Mouse (Mus musculus): Measurements from ENCODE around the gene Krt86. TPM values are rescaled to one million over a fixed set of nuclear protein-coding genes. Genes with fewer than 3 reads are reported as not detected.

Gene Krt86
- polyA plus RNA-seq, 1 experiment from 2014 or later: 0.22 TPM

GRCm38 (mm10) chr15:101479666-101480060, 6.4 kb downstream of the Krt86 start:
- no peak for ATAC-seq (ENCODE audit: low read depth)
- H3K4me3 ChIP-seq (ENCODE audit: low read depth, low read length): peak overlapping the region; percentile 23

GRCm38 (mm10) chr15:101482056-101482455, 8.8 kb downstream of the Krt86 start:
- Histone ChIP-seq H3K27ac (replicated peaks; ENCODE audit: low read depth, low read length) (no peak overlapping the region), H3K4me1 (ENCODE audit: control insufficient read depth, insufficient read depth, low read length) (peaks cover 8% of the 10 kb centered on the region), H3K27me3 (replicated peaks; ENCODE audit: control insufficient read depth, insufficient read depth, low read length) (peaks cover 7% of the 10 kb centered on the region; the same call in 1 of the 2 replicates), H3K9me3 (ENCODE audit: control insufficient read depth, low read length) (no peaks in the 10 kb centered on the region), H3K4me2 (ENCODE audit: low read depth, low read length) (no peak overlapping the region), H3K9ac (ENCODE audit: low read depth, low read length) (no peak overlapping the region), H3K36me3 (ENCODE audit: control insufficient read depth, insufficient read depth, low read length) (no peaks in the 10 kb centered on the region), H3K4me3 (ENCODE audit: low read depth, low read length) (no peak overlapping the region)
- DNase-seq (ENCODE audit: low spot score) (no peak), ATAC-seq (ENCODE audit: low read depth) (no peak)
- WGBS: 39% methylated on average over 4 of the region's 4 CpGs

More at GRCm38 (mm10) chr15:101479666-101480060, 6.4 kb downstream of the Krt86 start:
- H3K27ac ChIP-seq (replicated peaks; ENCODE audit: low read depth, low read length): no peak overlapping the region
- H3K9ac ChIP-seq (ENCODE audit: low read depth, low read length): peak overlapping the region; percentile 38; the same call in 1 of the 2 replicates
- H3K4me2 ChIP-seq (ENCODE audit: low read depth, low read length): peak overlapping the region; percentile 59
- DNase-seq (ENCODE audit: low spot score): no peak
- H3K9me3 ChIP-seq (ENCODE audit: control insufficient read depth, low read length): no peaks in the 10 kb centered on the region
- H3K4me1 ChIP-seq (ENCODE audit: control insufficient read depth, insufficient read depth, low read length): peaks cover 8% of the 10 kb centered on the region
- no peaks in the 10 kb centered on the region for H3K36me3 ChIP-seq (ENCODE audit: control insufficient read depth, insufficient read depth, low read length)
- 37% methylated on average over 11 of the region's 11 CpGs for WGBS
- H3K27me3 ChIP-seq (replicated peaks; ENCODE audit: control insufficient read depth, insufficient read depth, low read length): peaks cover 7% of the 10 kb centered on the region; the same call in 1 of the 2 replicates

- no peak for ATAC-seq (ENCODE audit: low read depth)
- Histone ChIP-seq H3K4me3 (ENCODE audit: low read depth, low read length) (no peak overlapping the region), H3K4me1 (ENCODE audit: control insufficient read depth, insufficient read depth, low read length) (peaks cover 8% of the 10 kb centered on the region), H3K9me3 (ENCODE audit: control insufficient read depth, low read length) (no peaks in the 10 kb centered on the region), H3K4me2 (ENCODE audit: low read depth, low read length) (no peak overlapping the region), H3K27ac (replicated peaks; ENCODE audit: low read depth, low read length) (no peak overlapping the region), H3K36me3 (ENCODE audit: control insufficient read depth, insufficient read depth, low read length) (no peaks in the 10 kb centered on the region), H3K27me3 (replicated peaks; ENCODE audit: control insufficient read depth, insufficient read depth, low read length) (peaks cover 6% of the 10 kb centered on the region; the same call in 1 of the 2 replicates), H3K9ac (ENCODE audit: low read depth, low read length) (no peak overlapping the region)
- WGBS: 33% methylated on average over 1 of the region's 1 CpGs
- DNase-seq (ENCODE audit: low spot score): no peak
Observed at GRCm38 (mm10) chr15:101483646-101484045, 10.4 kb downstream of the Krt86 start.

DNA sequence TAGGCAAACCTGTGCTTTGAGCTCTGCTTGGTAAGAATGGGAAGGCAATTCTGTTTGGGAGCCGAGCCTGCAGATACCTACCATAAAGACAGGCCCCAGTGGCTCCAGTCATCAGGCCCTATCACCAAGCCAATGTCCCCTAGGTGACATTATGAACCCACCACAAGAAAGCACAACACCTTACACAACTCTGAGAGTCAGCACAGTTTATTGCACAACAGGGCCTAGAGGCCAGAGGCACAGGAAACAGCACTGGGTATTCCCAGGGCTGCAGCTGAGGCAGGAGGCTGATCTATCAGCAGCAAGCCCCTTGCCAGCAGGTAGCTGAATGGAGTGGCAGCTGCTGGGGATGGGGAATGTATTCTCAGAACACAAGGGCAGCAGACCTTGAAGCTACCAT, 11.7 kb downstream of the Krt86 start:
- no peaks in the 10 kb centered on the region for H3K9me3 ChIP-seq (ENCODE audit: control insufficient read depth, low read length)
- no peaks in the 10 kb centered on the region for H3K36me3 ChIP-seq (ENCODE audit: control insufficient read depth, insufficient read depth, low read length)
- H3K27me3 ChIP-seq (replicated peaks; ENCODE audit: control insufficient read depth, insufficient read depth, low read length): no peaks in the 10 kb centered on the region
- H3K27ac ChIP-seq (replicated peaks; ENCODE audit: low read depth, low read length): no peak overlapping the region
- no peaks in the 10 kb centered on the region for H3K4me1 ChIP-seq (ENCODE audit: control insufficient read depth, insufficient read depth, low read length)
- no peak overlapping the region for H3K4me3 ChIP-seq (ENCODE audit: low read depth, low read length)
- ATAC-seq (ENCODE audit: low read depth): no peak
- no peak overlapping the region for H3K4me2 ChIP-seq (ENCODE audit: low read depth, low read length)
- 89% methylated on average over 1 of the region's 1 CpGs for WGBS
- H3K9ac ChIP-seq (ENCODE audit: low read depth, low read length): no peak overlapping the region
- no peak for DNase-seq (ENCODE audit: low spot score)

GRCm38 (mm10) chr15:101485911-101486635, 12.8 kb downstream of the Krt86 start:
- WGBS: 66% methylated on average over 11 of the region's 11 CpGs
- no peak overlapping the region for H3K27ac ChIP-seq (replicated peaks; ENCODE audit: low read depth, low read length)
- no peak for ATAC-seq (ENCODE audit: low read depth)

DNA sequence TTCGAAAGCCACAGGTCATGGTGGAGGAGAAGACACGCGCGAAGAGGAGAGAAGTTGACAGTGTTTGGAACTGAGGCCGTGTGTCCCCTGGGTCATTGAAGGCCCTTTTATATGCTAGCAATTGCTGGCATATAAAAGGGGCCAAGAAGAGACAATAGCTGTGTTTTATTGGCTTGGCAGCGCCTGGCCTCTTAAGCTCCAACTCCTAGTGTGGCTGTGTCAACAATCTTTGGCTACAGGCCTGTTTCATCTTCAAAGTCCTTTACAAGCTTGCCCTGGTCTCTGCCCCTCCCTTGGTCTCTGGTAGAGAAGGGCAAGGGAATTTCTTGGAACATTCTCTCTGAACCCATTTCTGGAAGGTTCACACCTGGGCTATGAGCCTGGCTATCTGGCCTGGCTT, 18.2 kb downstream of the Krt86 start, which contains the start of gene Krt83:
Krt83 (minus strand) TSS at position 82 of the 400 bp plus-strand sequence.
- DNase-seq (ENCODE audit: low spot score) (no peak), ATAC-seq (ENCODE audit: low read depth) (no peak)
- Histone ChIP-seq H3K9me3 (ENCODE audit: control insufficient read depth, low read length) (no peaks in the 10 kb centered on the region), H3K4me1 (ENCODE audit: control insufficient read depth, insufficient read depth, low read length) (no peaks in the 10 kb centered on the region), H3K36me3 (ENCODE audit: control insufficient read depth, insufficient read depth, low read length) (no peaks in the 10 kb centered on the region), H3K27ac (replicated peaks; ENCODE audit: low read depth, low read length) (no peak within 1 kb of the TSS), H3K4me2 (ENCODE audit: low read depth, low read length) (no peak within 1 kb of the TSS), H3K9ac (ENCODE audit: low read depth, low read length) (no peak within 1 kb of the TSS), H3K4me3 (ENCODE audit: low read depth, low read length) (no peak within 1 kb of the TSS), H3K27me3 (replicated peaks; ENCODE audit: control insufficient read depth, insufficient read depth, low read length) (no peaks in the 10 kb centered on the region)
- WGBS: 90% methylated on average over 6 of the region's 6 CpGs

More at GRCm38 (mm10) chr15:101485911-101486635, 12.8 kb downstream of the Krt86 start:
- H3K4me2 ChIP-seq (ENCODE audit: low read depth, low read length): no peak overlapping the region
- H3K4me1 ChIP-seq (ENCODE audit: control insufficient read depth, insufficient read depth, low read length): no peaks in the 10 kb centered on the region
- H3K36me3 ChIP-seq (ENCODE audit: control insufficient read depth, insufficient read depth, low read length): no peaks in the 10 kb centered on the region
- no peak overlapping the region for H3K9ac ChIP-seq (ENCODE audit: low read depth, low read length)
- H3K4me3 ChIP-seq (ENCODE audit: low read depth, low read length): no peak overlapping the region
- H3K27me3 ChIP-seq (replicated peaks; ENCODE audit: control insufficient read depth, insufficient read depth, low read length): no peaks in the 10 kb centered on the region
- no peak for DNase-seq (ENCODE audit: low spot score)
- no peaks in the 10 kb centered on the region for H3K9me3 ChIP-seq (ENCODE audit: control insufficient read depth, low read length)

- Histone ChIP-seq H3K4me1 (ENCODE audit: control insufficient read depth, insufficient read depth, low read length) (no peaks in the 10 kb centered on the region), H3K9me3 (ENCODE audit: control insufficient read depth, low read length) (no peaks in the 10 kb centered on the region), H3K36me3 (ENCODE audit: control insufficient read depth, insufficient read depth, low read length) (no peaks in the 10 kb centered on the region), H3K9ac (ENCODE audit: low read depth, low read length) (no peak overlapping the region), H3K4me3 (ENCODE audit: low read depth, low read length) (no peak overlapping the region), H3K4me2 (ENCODE audit: low read depth, low read length) (no peak overlapping the region), H3K27me3 (replicated peaks; ENCODE audit: control insufficient read depth, insufficient read depth, low read length) (no peaks in the 10 kb centered on the region), H3K27ac (replicated peaks; ENCODE audit: low read depth, low read length) (no peak overlapping the region)
- WGBS: 56% methylated on average over 8 of the region's 8 CpGs
- DNase-seq (ENCODE audit: low spot score) (no peak), ATAC-seq (ENCODE audit: low read depth) (no peak)
Observed at GRCm38 (mm10) chr15:101492718-101493117, 19.4 kb downstream of the Krt86 start.

GRCm38 (mm10) chr15:101493713-101494112, 20.4 kb downstream of the Krt86 start:
- no peak for ATAC-seq (ENCODE audit: low read depth)
- 85% methylated on average over 6 of the region's 6 CpGs for WGBS
- no peak overlapping the region for H3K9ac ChIP-seq (ENCODE audit: low read depth, low read length)
- H3K27ac ChIP-seq (replicated peaks; ENCODE audit: low read depth, low read length): no peak overlapping the region
- no peak overlapping the region for H3K4me3 ChIP-seq (ENCODE audit: low read depth, low read length)
- no peaks in the 10 kb centered on the region for H3K9me3 ChIP-seq (ENCODE audit: control insufficient read depth, low read length)
- DNase-seq (ENCODE audit: low spot score): no peak
- no peaks in the 10 kb centered on the region for H3K36me3 ChIP-seq (ENCODE audit: control insufficient read depth, insufficient read depth, low read length)
- H3K4me2 ChIP-seq (ENCODE audit: low read depth, low read length): no peak overlapping the region
- H3K4me1 ChIP-seq (ENCODE audit: control insufficient read depth, insufficient read depth, low read length): no peaks in the 10 kb centered on the region
- H3K27me3 ChIP-seq (replicated peaks; ENCODE audit: control insufficient read depth, insufficient read depth, low read length): no peaks in the 10 kb centered on the region

DNA sequence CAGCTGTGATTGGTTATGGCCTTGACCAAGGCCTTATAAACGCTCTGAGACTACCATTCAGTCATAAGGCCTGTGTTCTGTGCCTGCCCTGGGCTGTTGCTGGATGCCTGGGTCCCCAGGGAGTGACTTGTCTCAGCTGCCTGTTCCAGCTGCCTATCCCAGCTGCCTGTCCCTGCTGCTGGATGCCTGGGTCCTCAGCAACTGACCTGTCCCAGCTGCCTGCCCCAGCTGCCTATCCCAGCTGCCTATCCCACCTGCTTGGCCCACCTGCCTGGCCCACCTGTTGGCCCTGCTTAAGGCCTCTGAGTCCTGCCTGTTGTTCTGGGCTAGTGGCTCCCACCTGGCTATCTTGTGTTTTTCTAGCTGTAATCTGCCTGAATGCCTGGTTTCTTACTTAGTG, 20.9 kb downstream of the Krt86 start:
- WGBS: 57% methylated on average over 1 of the region's 1 CpGs
- Histone ChIP-seq H3K9me3 (ENCODE audit: control insufficient read depth, low read length) (no peaks in the 10 kb centered on the region), H3K4me2 (ENCODE audit: low read depth, low read length) (no peak overlapping the region), H3K9ac (ENCODE audit: low read depth, low read length) (no peak overlapping the region), H3K36me3 (ENCODE audit: control insufficient read depth, insufficient read depth, low read length) (no peaks in the 10 kb centered on the region), H3K27me3 (replicated peaks; ENCODE audit: control insufficient read depth, insufficient read depth, low read length) (no peaks in the 10 kb centered on the region), H3K4me1 (ENCODE audit: control insufficient read depth, insufficient read depth, low read length) (no peaks in the 10 kb centered on the region), H3K4me3 (ENCODE audit: low read depth, low read length) (no peak overlapping the region), H3K27ac (replicated peaks; ENCODE audit: low read depth, low read length) (no peak overlapping the region)
- ATAC-seq (ENCODE audit: low read depth): no peak
- DNase-seq (ENCODE audit: low spot score): no peak
